Mouse (Mus musculus): ENCODE measurements around the gene Rwdd3. TPM values are rescaled to one million over a fixed set of nuclear protein-coding genes. Genes with fewer than 3 reads are reported as not detected.
A peak's percentile ranks its signal among the peaks of the same experiment; 100 is the strongest.

The Rwdd3 gene
- polyA plus RNA-seq, 1 experiment from 2014 or later, result 2.4 TPM

DNA sequence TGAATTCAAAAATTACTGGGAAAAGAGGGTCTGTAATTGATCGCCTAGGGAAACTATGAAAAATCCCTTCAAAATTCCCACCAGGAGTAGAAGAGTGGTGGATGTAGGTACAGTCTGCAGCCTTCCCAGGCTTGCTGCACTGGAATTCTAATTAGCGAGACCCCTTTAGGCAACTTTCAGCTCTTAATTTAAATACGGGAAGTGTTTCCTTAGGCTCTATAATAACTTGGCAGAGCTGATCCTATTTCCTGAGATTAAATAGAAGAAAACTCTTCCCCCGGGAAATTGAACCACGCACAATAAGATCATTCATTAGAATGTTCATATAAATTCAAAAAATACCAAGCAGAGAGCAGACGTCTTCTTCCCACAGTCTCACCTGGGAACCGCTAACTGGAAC is 61.1 kb downstream of the Rwdd3 start:
- 74% methylated on average over 7 of the region's 7 CpGs for WGBS (ENCODE audit: insufficient replicate concordance)
- H3K36me3 ChIP-seq, result no peaks in the 10 kb centered on the region
- H3K9ac ChIP-seq, result no peak overlapping the region
- ATAC-seq, result no peak
- H3K4me1 ChIP-seq, result no peaks in the 10 kb centered on the region
- H3K9me3 ChIP-seq (replicated peaks), result no peaks in the 10 kb centered on the region
- H3K27ac ChIP-seq, result no peak overlapping the region
- H3K27me3 ChIP-seq (replicated peaks), result no peaks in the 10 kb centered on the region
- H3K4me3 ChIP-seq, result no peak overlapping the region
- no peak overlapping the region for H3K4me2 ChIP-seq

DNA sequence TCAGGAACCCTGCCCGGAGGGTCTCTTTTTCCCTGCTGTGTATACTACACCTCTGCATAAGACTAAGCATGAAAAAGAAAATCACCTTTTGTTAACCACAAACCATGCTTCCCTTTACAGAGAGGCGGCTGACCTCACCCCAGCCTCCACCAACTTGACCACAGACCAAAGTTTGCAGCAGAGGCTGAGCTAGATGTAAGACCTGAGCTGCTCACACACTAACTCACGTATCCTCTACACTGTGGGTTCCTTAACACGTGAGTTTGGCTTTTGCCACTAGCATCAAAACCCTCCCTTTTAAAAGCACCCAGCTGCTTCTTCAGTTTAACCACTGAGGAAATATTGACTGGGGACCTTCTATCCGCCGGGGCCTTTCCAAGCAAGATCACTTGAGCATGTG is 64.0 kb downstream of the Rwdd3 start:
- Histone ChIP-seq H3K27ac (no peak overlapping the region), H3K4me3 (no peak overlapping the region), H3K9me3 (replicated peaks) (no peaks in the 10 kb centered on the region), H3K4me1 (0 out of 2 replicates have a peak, but pooled peaks cover 4% of the 10 kb centered on the region), H3K9ac (no peak overlapping the region), H3K36me3 (no peaks in the 10 kb centered on the region), H3K4me2 (no peak overlapping the region), H3K27me3 (replicated peaks) (no peaks in the 10 kb centered on the region)
- WGBS (ENCODE audit: insufficient replicate concordance), result 43% methylated on average over 6 of the region's 6 CpGs
- no peak for ATAC-seq

DNA sequence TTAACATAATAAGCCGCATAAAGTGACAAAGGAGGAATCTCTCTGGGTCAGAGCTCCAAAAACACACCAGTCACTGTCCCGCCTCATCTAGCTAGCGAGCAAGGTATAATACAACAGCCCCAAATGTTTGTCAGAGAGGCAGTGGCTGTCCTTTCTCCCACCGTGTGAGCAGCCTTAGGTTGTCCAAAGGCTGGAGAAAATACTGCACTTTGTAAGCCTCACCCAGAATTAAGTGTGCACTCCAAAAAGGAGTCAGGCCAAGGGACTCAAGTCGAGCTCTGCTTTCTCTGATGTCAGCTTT is 66.1 kb downstream of the Rwdd3 start:
- Histone ChIP-seq H3K4me3 (peak overlapping the region; percentile 44), H3K9me3 (replicated peaks) (no peaks in the 10 kb centered on the region), H3K9ac (no peak overlapping the region), H3K4me1 (0 out of 2 replicates have a peak, but pooled peaks cover 4% of the 10 kb centered on the region), H3K4me2 (peak overlapping the region; percentile 60), H3K27me3 (replicated peaks) (no peaks in the 10 kb centered on the region), H3K27ac (no peak overlapping the region), H3K36me3 (no peaks in the 10 kb centered on the region)
- WGBS (ENCODE audit: insufficient replicate concordance), result 56% methylated on average over 5 of the region's 5 CpGs
- ATAC-seq, result no peak

Other genes with a start within 250 kb of the Rwdd3 start
- gene Tmem56, start 111.4 kb upstream of the Rwdd3 start, polyA plus RNA-seq (2016; fragmentation: Nextera tagmentation; extraction: Ambion mirVana), result 29.8 and 32.2 TPM in 2 replicates
- 18.1 and 20.0 TPM in 2 replicates for gene Alg14, start 120.1 kb upstream of the Rwdd3 start, polyA plus RNA-seq (2016; fragmentation: Nextera tagmentation; extraction: Ambion mirVana)